Mouse (Mus musculus): Measurements from ENCODE around the gene Sh3bp5. TPM values are rescaled to one million over a fixed set of nuclear protein-coding genes. Genes with fewer than 3 reads are reported as not detected.

Gene Sh3bp5
- polyA plus RNA-seq, 1 experiment from 2014 or later: 9.9 TPM

DNA sequence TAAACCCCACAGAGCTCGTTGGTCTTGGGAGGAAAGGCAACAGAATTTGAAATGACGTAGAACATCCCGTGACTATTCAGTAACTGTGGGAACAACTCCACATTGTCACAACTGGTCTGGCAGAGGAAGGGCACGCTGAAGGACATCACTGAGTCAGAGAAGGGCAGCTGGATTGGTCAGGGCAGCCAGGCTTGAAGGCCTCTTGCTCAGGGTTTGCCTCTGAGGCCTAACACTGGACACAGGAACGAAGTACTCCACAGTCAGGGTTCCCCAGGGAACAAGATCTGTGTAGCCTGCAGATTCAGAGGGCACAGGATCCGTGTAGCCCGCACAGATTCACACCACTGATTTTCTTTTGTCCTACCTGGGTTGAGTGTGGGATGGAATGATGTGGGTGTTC is 35.6 kb downstream of the Sh3bp5 start:
- Histone ChIP-seq H3K27ac (replicated peaks) (no peak overlapping the region), H3K4me1 (replicated peaks; ENCODE audit: control insufficient read depth, insufficient read depth) (no peaks in the 10 kb centered on the region), H3K27me3 (ENCODE audit: control insufficient read depth, insufficient read depth, low read length) (no peaks in the 10 kb centered on the region), H3K4me2 (replicated peaks; ENCODE audit: low read depth) (no peak overlapping the region), H3K9me3 (ENCODE audit: control insufficient read depth, low read length) (no peaks in the 10 kb centered on the region), H3K9ac (ENCODE audit: low read length) (no peak overlapping the region), H3K4me3 (ENCODE audit: low read depth, low read length) (no peak overlapping the region), H3K36me3 (ENCODE audit: control insufficient read depth, insufficient read depth, low read length) (no peaks in the 10 kb centered on the region)
- 79% methylated on average over 7 of the region's 7 CpGs for WGBS
- DNase-seq (ENCODE audit: low spot score) (no peak), ATAC-seq (ENCODE audit: low FRiP score, low TSS enrichment) (no peak)
- TF ChIP-seq EP300 (optimal IDR thresholded peaks at IDR 0.05): no peak
- no peak for TF ChIP-seq CTCF (IDR thresholded peaks at IDR 0.05; ENCODE audit: low read depth)

DNA sequence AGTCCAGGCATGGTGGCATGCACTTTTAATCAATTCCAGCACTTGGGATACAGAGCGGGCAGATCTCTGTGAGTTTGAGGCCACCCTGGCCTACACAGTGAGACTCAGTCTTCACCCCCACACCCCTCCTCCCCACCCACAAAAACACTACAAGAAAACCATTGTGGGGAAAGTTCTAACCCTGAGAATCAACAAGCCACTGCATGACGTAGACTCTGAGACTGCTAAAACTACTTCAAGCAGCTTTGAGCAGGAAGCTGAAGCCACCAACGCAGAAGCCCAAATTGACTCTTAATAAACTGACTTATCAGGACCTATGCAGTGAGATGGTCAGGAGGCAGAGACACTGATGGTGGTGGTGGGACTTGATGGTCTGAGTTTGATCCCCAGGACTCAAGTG is 36.6 kb downstream of the Sh3bp5 start:
- no peak for TF ChIP-seq CTCF (IDR thresholded peaks at IDR 0.05; ENCODE audit: low read depth)
- TF ChIP-seq EP300 (optimal IDR thresholded peaks at IDR 0.05): no peak
- WGBS: 76% methylated on average over 3 of the region's 3 CpGs
- Histone ChIP-seq H3K27me3 (ENCODE audit: control insufficient read depth, insufficient read depth, low read length) (no peaks in the 10 kb centered on the region), H3K27ac (replicated peaks) (no peak overlapping the region), H3K4me3 (ENCODE audit: low read depth, low read length) (no peak overlapping the region), H3K9ac (ENCODE audit: low read length) (no peak overlapping the region), H3K36me3 (ENCODE audit: control insufficient read depth, insufficient read depth, low read length) (no peaks in the 10 kb centered on the region), H3K4me2 (replicated peaks; ENCODE audit: low read depth) (no peak overlapping the region), H3K4me1 (replicated peaks; ENCODE audit: control insufficient read depth, insufficient read depth) (no peaks in the 10 kb centered on the region), H3K9me3 (ENCODE audit: control insufficient read depth, low read length) (no peaks in the 10 kb centered on the region)
- no peak for DNase-seq (ENCODE audit: low spot score)
- ATAC-seq (ENCODE audit: low FRiP score, low TSS enrichment): no peak

DNA sequence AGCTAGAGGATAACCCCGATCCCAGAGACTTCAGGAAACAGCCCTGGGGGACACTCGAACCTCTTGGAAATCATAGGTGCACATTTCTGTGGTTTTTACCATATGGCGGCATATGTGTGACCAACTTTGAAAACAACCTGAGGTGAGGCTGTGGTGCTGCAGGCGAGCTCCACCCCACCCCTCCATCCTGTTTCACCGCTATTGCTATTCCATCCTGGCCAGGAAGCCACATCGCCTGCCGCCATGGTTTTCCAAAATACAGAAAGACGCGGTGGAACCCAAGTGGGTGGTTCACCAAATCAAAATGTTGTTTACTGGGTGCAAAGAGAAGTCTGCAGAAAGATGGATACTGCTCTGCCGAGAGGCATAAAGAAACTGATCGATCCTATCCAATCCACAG is 37.1 kb downstream of the Sh3bp5 start:
- Histone ChIP-seq H3K4me3 (ENCODE audit: low read depth, low read length) (no peak overlapping the region), H3K36me3 (ENCODE audit: control insufficient read depth, insufficient read depth, low read length) (no peaks in the 10 kb centered on the region), H3K4me2 (replicated peaks; ENCODE audit: low read depth) (no peak overlapping the region), H3K9me3 (ENCODE audit: control insufficient read depth, low read length) (no peaks in the 10 kb centered on the region), H3K27ac (replicated peaks) (no peak overlapping the region), H3K4me1 (replicated peaks; ENCODE audit: control insufficient read depth, insufficient read depth) (no peaks in the 10 kb centered on the region), H3K27me3 (ENCODE audit: control insufficient read depth, insufficient read depth, low read length) (no peaks in the 10 kb centered on the region), H3K9ac (ENCODE audit: low read length) (no peak overlapping the region)
- WGBS: 93% methylated on average over 11 of the region's 11 CpGs
- TF ChIP-seq CTCF (IDR thresholded peaks at IDR 0.05; ENCODE audit: low read depth) (no peak), EP300 (optimal IDR thresholded peaks at IDR 0.05) (no peak)
- ATAC-seq (ENCODE audit: low FRiP score, low TSS enrichment) (no peak), DNase-seq (ENCODE audit: low spot score) (no peak)

DNA sequence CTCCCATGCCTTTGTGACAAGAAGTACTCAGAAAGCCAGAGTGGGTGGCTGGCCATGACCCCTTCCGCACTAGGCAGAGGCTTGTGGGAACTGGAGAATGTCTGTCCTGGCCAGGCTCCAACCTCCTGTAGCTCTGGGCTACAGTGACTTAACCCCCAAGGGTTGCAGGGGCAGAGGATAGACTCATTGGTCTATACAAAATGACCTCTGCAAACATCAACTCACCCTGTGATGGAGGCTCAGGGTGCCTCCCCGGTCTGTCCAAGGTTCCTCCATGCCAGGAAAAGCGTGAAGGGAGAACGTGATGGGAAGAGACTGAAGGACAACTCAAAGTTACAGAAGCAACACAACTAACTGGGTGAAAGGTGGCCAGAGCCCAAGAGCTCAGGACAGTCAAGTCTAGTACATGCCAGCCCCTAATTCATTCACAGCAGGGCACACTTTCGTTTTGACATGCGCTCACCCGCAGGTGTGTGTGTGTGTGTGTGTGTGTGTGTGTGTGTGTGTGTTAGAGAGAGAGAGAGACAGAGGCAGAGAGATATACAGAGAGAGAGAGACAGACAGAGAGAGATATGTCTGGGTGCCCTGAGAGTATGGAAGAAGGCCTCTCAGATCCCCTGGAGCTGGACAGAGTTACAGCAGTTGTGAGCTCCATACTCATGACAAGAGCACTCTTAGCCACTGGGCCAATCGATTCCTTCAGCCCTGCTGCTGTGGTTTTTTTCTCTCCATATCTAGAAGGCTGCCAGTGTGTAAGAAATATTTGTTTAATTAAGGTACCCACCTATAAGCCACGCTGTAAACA is 37.9 kb downstream of the Sh3bp5 start:
- DNase-seq (ENCODE audit: low spot score) (no peak), ATAC-seq (ENCODE audit: low FRiP score, low TSS enrichment) (no peak)
- Histone ChIP-seq H3K4me3 (ENCODE audit: low read depth, low read length) (no peak overlapping the region), H3K27ac (replicated peaks) (no peak overlapping the region), H3K9ac (ENCODE audit: low read length) (no peak overlapping the region), H3K27me3 (ENCODE audit: control insufficient read depth, insufficient read depth, low read length) (no peaks in the 10 kb centered on the region), H3K36me3 (ENCODE audit: control insufficient read depth, insufficient read depth, low read length) (no peaks in the 10 kb centered on the region), H3K4me2 (replicated peaks; ENCODE audit: low read depth) (no peak overlapping the region), H3K4me1 (replicated peaks; ENCODE audit: control insufficient read depth, insufficient read depth) (no peaks in the 10 kb centered on the region), H3K9me3 (ENCODE audit: control insufficient read depth, low read length) (no peaks in the 10 kb centered on the region)
- 74% methylated on average over 9 of the region's 9 CpGs for WGBS
- TF ChIP-seq CTCF (IDR thresholded peaks at IDR 0.05; ENCODE audit: low read depth) (no peak), EP300 (optimal IDR thresholded peaks at IDR 0.05) (no peak)

DNA sequence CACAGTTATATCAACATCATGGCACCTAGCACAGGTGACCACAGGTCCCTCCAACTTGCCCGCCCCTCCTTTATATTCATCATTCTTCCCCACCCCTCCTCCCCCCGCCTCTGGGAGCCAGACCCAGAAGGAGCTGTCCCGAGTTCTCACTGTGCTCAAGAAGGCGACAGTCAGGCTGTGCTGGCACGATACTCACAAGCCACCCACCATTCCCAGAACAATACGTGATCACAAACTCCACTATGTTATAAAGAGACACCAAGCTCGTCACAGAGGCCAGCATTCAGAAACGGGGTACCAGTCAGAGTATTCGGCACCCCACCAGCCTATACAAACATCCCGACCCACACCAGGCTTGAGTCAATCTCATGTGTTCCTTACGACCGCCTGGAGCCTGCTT is 38.5 kb downstream of the Sh3bp5 start:
- DNase-seq (ENCODE audit: low spot score) (no peak), ATAC-seq (ENCODE audit: low FRiP score, low TSS enrichment) (no peak)
- Histone ChIP-seq H3K27ac (replicated peaks) (no peak overlapping the region), H3K9me3 (ENCODE audit: control insufficient read depth, low read length) (no peaks in the 10 kb centered on the region), H3K4me1 (replicated peaks; ENCODE audit: control insufficient read depth, insufficient read depth) (no peaks in the 10 kb centered on the region), H3K4me2 (replicated peaks; ENCODE audit: low read depth) (no peak overlapping the region), H3K4me3 (ENCODE audit: low read depth, low read length) (no peak overlapping the region), H3K9ac (ENCODE audit: low read length) (no peak overlapping the region), H3K27me3 (ENCODE audit: control insufficient read depth, insufficient read depth, low read length) (no peaks in the 10 kb centered on the region), H3K36me3 (ENCODE audit: control insufficient read depth, insufficient read depth, low read length) (no peaks in the 10 kb centered on the region)
- WGBS: 73% methylated on average over 12 of the region's 12 CpGs
- TF ChIP-seq CTCF (IDR thresholded peaks at IDR 0.05; ENCODE audit: low read depth): no peak
- TF ChIP-seq EP300 (optimal IDR thresholded peaks at IDR 0.05): no peak

DNA sequence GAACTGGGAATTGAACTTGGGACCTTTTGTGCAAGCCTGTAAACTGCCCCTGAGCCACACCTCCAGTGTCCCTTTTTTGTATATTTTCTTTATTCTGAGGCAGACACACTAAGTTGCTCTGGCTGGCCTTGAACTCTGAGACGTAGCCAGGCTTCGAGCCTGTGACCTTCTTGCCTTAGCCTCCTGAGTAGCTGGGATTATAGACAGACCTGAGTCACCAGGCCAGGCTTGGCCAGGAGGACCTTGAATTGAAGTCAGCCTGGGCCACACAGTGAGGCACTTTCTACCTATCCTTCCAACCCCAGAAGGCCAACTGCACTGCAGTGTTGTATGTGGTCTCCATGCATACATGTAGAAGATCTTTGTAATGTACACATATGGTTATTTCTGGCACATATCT is 39.5 kb downstream of the Sh3bp5 start:
- no peaks in the 10 kb centered on the region for H3K4me1 ChIP-seq (replicated peaks; ENCODE audit: control insufficient read depth, insufficient read depth)
- no peak overlapping the region for H3K4me2 ChIP-seq (replicated peaks; ENCODE audit: low read depth)
- ATAC-seq (ENCODE audit: low FRiP score, low TSS enrichment) (no peak), DNase-seq (ENCODE audit: low spot score) (no peak)
- no peak overlapping the region for H3K27ac ChIP-seq (replicated peaks)
- 85% methylated on average over 2 of the region's 2 CpGs for WGBS
- H3K9me3 ChIP-seq (ENCODE audit: control insufficient read depth, low read length): no peaks in the 10 kb centered on the region
- no peak overlapping the region for H3K9ac ChIP-seq (ENCODE audit: low read length)
- H3K27me3 ChIP-seq (ENCODE audit: control insufficient read depth, insufficient read depth, low read length): no peaks in the 10 kb centered on the region
- no peaks in the 10 kb centered on the region for H3K36me3 ChIP-seq (ENCODE audit: control insufficient read depth, insufficient read depth, low read length)
- H3K4me3 ChIP-seq (ENCODE audit: low read depth, low read length): no peak overlapping the region
- TF ChIP-seq EP300 (optimal IDR thresholded peaks at IDR 0.05) (no peak), CTCF (IDR thresholded peaks at IDR 0.05; ENCODE audit: low read depth) (no peak)
